Comparison of ENCODE assay signal across 1 mouse cellular context in genomic region chr5:24360792-24361454, GRCm38 (mm10).
TF ChIP-seq lines count a peak whose summit lies in the region.

No protein-coding gene starts in this region.

TF ChIP-seq in C2C12, 6 proteins besides CTCF, POLR2A, EP300 and RAD21:
- no peak for TF ChIP-seq MYOG (IDR thresholded peaks at IDR 0.05; ENCODE audit: control insufficient read depth, extremely low read depth, insufficient read length)
- TF ChIP-seq CEBPB (IDR thresholded peaks at IDR 0.05; ENCODE audit: low read depth): no peak
- TF ChIP-seq FOSL1 (IDR thresholded peaks at IDR 0.05; ENCODE audit: insufficient read depth, low read length, poor library complexity, severe bottlenecking): no peak
- TF ChIP-seq USF1 (IDR thresholded peaks at IDR 0.05; ENCODE audit: low read depth): no peak
- no peak for TF ChIP-seq MAX (IDR thresholded peaks at IDR 0.05)
- no peak for TF ChIP-seq MYOD1 (IDR thresholded peaks at IDR 0.05; ENCODE audit: control insufficient read depth, insufficient read length, low read depth)
